Mouse (Mus musculus) CH12.LX (cell line): ENCODE measurements at regions not wholly inside any gene's neighbourhood (a gene's known extent, or its start where the extent isn't known, plus 50 kb on each side); places are given as distances from the start of the nearest gene placed in this dataset.

Experiments
- GABPA ChIP-seq: IDR thresholded peaks from 2 replicates; pipeline ENCODE4 v1.6.1; 2012; ENCODE audit warnings: low read depth, low read length, improper control_type of control experiment, inconsistent platforms; ENCODE audit not compliant: insufficient replicate concordance
- ZNF384 ChIP-seq: IDR thresholded peaks from 2 replicates; pipeline ENCODE4 v1.6.1; 2012; ENCODE audit warnings: low read depth, low read length, improper control_type of control experiment, inconsistent platforms

- TF ChIP-seq GABPA = no peak
- TF ChIP-seq ZNF384 = no peak
Measured at GRCm38 (mm10) chr1:47306961-47307360, 414.3 kb upstream of the Slc39a10 start.
